Mouse (Mus musculus): ENCODE data around the gene Iqck. TPM values are rescaled to one million over a fixed set of nuclear protein-coding genes. Genes with fewer than 3 reads are reported as not detected.

Gene Iqck
- total and polyA plus RNA-seq, 3 experiments = 0.39 to 0.68 (median 0.62) TPM

DNA sequence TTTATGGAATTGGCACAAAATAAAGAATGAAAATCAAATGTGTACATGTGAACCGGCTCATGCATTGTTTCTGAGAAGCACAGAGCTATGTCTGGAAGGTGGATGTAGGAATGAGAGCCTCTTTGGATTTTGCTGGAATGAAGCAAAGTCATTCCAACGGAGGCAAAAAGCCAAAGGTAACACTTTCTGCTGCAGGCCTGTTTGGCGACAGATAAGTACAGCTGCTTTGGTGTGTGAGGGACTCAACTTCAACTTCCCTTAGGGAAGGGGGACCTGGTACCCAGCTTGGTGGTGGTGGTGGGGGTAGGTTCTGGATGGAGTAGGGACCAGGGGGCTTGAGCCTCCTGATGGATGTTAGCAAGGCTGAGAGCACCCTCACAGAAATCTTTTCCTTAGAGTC is 120.3 kb downstream of the Iqck start:
- H3K4me1 ChIP-seq (ENCODE audit: control insufficient read depth in 1 of 2, insufficient read depth in 2 of 2) = 0 out of 4 replicates have a peak, but pooled peaks cover 0 to 5% of the 10 kb centered on the region in 2 experiments
- H3K27me3 ChIP-seq (replicated peaks) = peaks cover 11% of the 10 kb centered on the region
- no peaks in the 10 kb centered on the region for H3K36me3 ChIP-seq (replicated peaks in 1 of 2; ENCODE audit: control insufficient read depth in 1 of 2, insufficient read depth in 1 of 2, low read length in 1 of 2)
- in situ Hi-C loops (cut with MboI; ENCODE audit: low pct_ligation_motif_present, low pct_unique_long_range_greater_than_20kb, low sequenced_read_pairs) = no loop called here
- no peak overlapping the region for H3K4me3 ChIP-seq (replicated peaks in 1 of 3; ENCODE audit: low read depth in 2 of 3, low read length in 2 of 3, poor library complexity in 1 of 3)
- DNase-seq (ENCODE audit: extremely low read depth) = no peak
- no peaks in the 10 kb centered on the region for H3K79me2 ChIP-seq (replicated peaks; ENCODE audit: control insufficient read depth, extremely low read depth, insufficient read depth, poor library complexity, severe bottlenecking)
- no peak overlapping the region for H3K27ac ChIP-seq (ENCODE audit: insufficient read depth, low read depth)
- dilution Hi-C loops (cut with MboI; ENCODE audit: extremely low pct_ligation_motif_present, extremely low pct_unique_long_range_greater_than_20kb, low sequenced_read_pairs) = no loop called here
- no peak overlapping the region for H3K9ac ChIP-seq (ENCODE audit: insufficient read depth, low read depth)
- no peak for TF ChIP-seq RCOR1 (conservative IDR thresholded peaks at IDR 0.05; ENCODE audit: low read depth, low read length)
- no peak for TF ChIP-seq IRF4 (IDR thresholded peaks at IDR 0.05; ENCODE audit: low read depth, low read length)
- no peak for TF ChIP-seq EP300 (IDR thresholded peaks at IDR 0.05; ENCODE audit: low read length)
- no peak for TF ChIP-seq MYC (IDR thresholded peaks at IDR 0.05; ENCODE audit: low read depth, low read length)
- TF ChIP-seq MXI1 (IDR thresholded peaks at IDR 0.05; ENCODE audit: low read depth, low read length) = no peak
- no peak for TF ChIP-seq TBP (conservative IDR thresholded peaks at IDR 0.05; ENCODE audit: low read depth, low read length)
- no peak overlapping the region for H3K4me2 ChIP-seq (ENCODE audit: insufficient read depth, low read depth, poor library complexity, severe bottlenecking)
- H3K9me3 ChIP-seq (replicated peaks; ENCODE audit: low read length) = no peaks in the 10 kb centered on the region

DNA sequence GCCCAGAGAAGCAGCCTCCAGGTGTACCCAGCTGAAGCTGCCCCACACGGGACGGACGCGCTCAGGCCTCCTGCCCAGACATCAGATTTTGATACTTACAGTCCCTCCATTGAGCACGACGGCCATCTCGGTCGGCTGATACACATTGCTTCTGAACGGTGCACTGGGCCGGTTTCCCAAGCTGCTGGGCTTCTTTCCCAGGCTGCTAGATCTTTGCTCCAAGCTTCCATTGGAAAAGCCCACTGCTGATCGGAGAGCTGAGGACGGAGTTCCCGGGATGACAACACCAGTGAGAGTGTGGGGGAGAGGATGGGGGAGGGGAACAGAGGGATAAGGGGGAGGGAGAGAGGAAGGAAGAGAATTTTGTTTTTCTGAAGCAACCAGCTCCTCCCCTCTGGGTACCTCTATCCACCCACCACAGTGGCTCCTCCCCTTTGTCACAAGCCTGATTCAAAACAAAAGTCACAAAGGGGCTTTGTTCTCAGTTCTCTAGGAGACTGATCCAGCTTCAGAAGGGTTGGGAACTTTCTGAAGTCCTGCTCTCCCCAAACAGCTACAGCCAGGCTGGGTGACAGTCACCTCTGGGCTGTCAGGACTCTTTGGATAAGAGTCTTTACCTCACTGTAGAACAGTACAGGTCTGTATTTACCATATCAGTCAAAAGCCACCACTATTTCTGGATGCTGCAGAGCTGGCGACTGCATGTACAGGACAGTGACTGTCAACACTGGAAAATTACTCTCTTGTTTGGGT is 121.0 kb downstream of the Iqck start:
- Histone ChIP-seq H3K9me3 (replicated peaks; ENCODE audit: low read length) (no peaks in the 10 kb centered on the region), H3K27me3 (replicated peaks) (peaks cover 11% of the 10 kb centered on the region), H3K27ac (ENCODE audit: insufficient read depth, low read depth) (no peak overlapping the region), H3K36me3 (replicated peaks in 1 of 2; ENCODE audit: control insufficient read depth in 1 of 2, insufficient read depth in 1 of 2, low read length in 1 of 2) (no peaks in the 10 kb centered on the region), H3K79me2 (replicated peaks; ENCODE audit: control insufficient read depth, extremely low read depth, insufficient read depth, poor library complexity, severe bottlenecking) (no peaks in the 10 kb centered on the region), H3K4me3 (replicated peaks in 1 of 3; ENCODE audit: low read depth in 2 of 3, low read length in 2 of 3, poor library complexity in 1 of 3) (no peak overlapping the region), H3K9ac (ENCODE audit: insufficient read depth, low read depth) (no peak overlapping the region), H3K4me1 (ENCODE audit: control insufficient read depth in 1 of 2, insufficient read depth in 2 of 2) (0 out of 4 replicates have a peak, but pooled peaks cover 0 to 5% of the 10 kb centered on the region in 2 experiments), H3K4me2 (ENCODE audit: insufficient read depth, low read depth, poor library complexity, severe bottlenecking) (peak overlapping the region; percentile 27; the same call in 1 of the 2 replicates)
- in situ Hi-C loops (cut with MboI; ENCODE audit: low pct_ligation_motif_present, low pct_unique_long_range_greater_than_20kb, low sequenced_read_pairs) (no loop called here), dilution Hi-C loops (cut with MboI; ENCODE audit: extremely low pct_ligation_motif_present, extremely low pct_unique_long_range_greater_than_20kb, low sequenced_read_pairs) (no loop called here)
- no peak for TF ChIP-seq ZKSCAN1 (IDR thresholded peaks at IDR 0.05; ENCODE audit: borderline replicate concordance, low read depth, low read length)
- TF ChIP-seq RCOR1 (conservative IDR thresholded peaks at IDR 0.05; ENCODE audit: low read depth, low read length) = no peak
- no peak for TF ChIP-seq UBTF (IDR thresholded peaks at IDR 0.05; ENCODE audit: low read depth, low read length)
- no peak for TF ChIP-seq NRF1 (IDR thresholded peaks at IDR 0.05; ENCODE audit: low read depth, low read length)
- no peak for TF ChIP-seq SIN3A (IDR thresholded peaks at IDR 0.05; ENCODE audit: low read length)
- no peak for TF ChIP-seq USF2 (conservative IDR thresholded peaks at IDR 0.05; ENCODE audit: low read depth, low read length)
- no peak for TF ChIP-seq MYC (IDR thresholded peaks at IDR 0.05; ENCODE audit: low read depth, low read length)
- no peak for TF ChIP-seq JUND (conservative IDR thresholded peaks at IDR 0.05; ENCODE audit: low read depth, low read length)
- no peak for TF ChIP-seq MEF2A (IDR thresholded peaks at IDR 0.05; ENCODE audit: borderline replicate concordance, low read depth, low read length)
- TF ChIP-seq IRF4 (IDR thresholded peaks at IDR 0.05; ENCODE audit: low read depth, low read length) = no peak
- peak; percentile 5 for DNase-seq (ENCODE audit: extremely low read depth)
